Mouse (Mus musculus) adrenal gland, postnatal 10 days (tissue): ENCODE data around the gene Med13l. TPM values are rescaled to one million over a fixed set of nuclear protein-coding genes. Genes with fewer than 3 reads are reported as not detected.

Source experiments
- DNase-seq: peaks from one replicate; pipeline ENCODE4 v3.0.0; 2021; ENCODE audit warnings: mixed read lengths
- total RNA-seq, 2 experiments: library from RNA; stranded (reverse); gene quantifications; 2 replicates each; pipeline ENCODE4 v1.2.3; 2021

Gene Med13l
- total RNA-seq, 2 experiments from 2014 or later, result 39.0 to 43.6 TPM

GRCm38 (mm10) chr5:118693996-118694395 is 133.5 kb downstream of the Med13l start:
- no peak for DNase-seq

GRCm38 (mm10) chr5:118697073-118697472 is 136.6 kb downstream of the Med13l start:
- no peak for DNase-seq

- no peak for DNase-seq
These were observed 140.5 kb downstream of the Med13l start for GRCm38 (mm10) chr5:118700978-118701377.

DNA sequence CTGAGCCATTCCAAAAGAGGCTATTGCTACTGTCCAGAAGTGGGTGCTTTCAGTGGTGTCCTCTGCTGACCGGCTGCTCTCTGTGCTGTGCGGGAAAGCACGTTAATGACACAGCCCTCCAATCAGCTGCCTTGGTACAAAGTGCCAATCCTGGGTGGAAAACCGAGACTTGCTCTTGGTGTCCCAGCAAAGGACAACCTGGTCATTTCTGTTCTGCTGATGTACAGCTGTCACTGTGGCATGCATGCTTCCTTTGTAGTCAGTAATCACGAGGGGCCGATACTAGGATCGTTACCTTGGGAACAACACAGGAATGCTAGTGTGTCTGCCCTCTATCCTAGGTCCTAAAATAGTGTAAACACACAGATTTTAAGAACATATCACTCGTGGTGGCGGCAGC is 142.2 kb downstream of the Med13l start:
- DNase-seq, result no peak

DNA sequence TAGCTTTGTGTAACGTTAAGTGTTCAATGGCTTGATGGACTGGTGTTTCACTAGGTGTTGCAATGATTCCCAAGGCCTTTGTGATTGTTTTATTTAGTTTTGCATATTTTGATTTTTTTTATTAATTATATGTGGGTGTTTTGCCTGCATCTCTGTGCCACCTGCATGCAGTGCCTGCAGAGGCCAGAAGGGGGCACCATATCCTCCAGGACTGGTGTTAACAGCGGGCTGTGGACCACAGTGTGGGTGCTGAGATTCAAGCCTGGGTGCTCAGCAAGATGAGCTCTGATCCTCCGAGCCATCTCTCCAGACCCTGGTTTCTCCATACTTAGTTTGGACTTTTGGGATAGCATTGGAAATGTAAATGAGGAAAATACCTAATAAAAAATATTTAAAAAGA is 143.7 kb downstream of the Med13l start:
- peak; percentile 51 for DNase-seq

DNA sequence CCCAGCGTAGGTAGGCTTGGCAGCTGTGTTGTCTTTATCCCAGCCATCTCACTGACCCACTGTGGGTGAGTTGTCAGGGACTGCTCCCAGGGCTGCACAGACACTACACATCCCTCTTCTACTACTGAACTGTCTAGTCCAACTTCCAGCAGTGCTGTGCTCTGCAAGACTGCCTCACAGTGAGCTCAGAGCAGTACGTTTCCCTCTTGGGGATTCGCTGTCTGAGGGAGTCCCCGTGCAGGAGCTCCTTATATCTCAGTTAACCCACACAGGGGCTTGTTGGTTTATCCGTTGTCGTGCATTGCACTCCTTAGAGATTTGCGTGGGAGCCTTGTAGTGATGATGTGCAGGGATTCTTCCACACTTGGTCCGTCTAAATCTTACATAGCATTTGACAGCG is 144.5 kb downstream of the Med13l start:
- no peak for DNase-seq

DNA sequence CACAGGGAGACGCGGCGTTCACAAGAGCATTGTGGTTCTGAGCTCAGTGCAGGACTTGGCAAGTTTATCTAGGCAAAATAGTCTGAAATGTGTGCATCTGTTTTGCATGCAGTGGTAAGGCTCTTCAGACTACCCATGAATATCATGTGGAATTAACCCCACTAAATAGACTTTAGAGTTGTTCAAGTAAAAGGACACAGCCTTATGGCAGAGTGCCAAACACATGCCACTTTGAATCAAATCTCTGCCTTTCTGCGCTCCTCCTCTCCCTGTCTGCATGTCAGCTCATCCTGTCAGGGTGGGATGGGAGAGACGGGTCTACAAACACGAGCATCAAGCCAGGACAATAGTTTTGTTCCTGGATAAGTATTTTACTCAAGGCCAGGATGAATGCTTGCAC is 145.5 kb downstream of the Med13l start:
- DNase-seq, result no peak

DNA sequence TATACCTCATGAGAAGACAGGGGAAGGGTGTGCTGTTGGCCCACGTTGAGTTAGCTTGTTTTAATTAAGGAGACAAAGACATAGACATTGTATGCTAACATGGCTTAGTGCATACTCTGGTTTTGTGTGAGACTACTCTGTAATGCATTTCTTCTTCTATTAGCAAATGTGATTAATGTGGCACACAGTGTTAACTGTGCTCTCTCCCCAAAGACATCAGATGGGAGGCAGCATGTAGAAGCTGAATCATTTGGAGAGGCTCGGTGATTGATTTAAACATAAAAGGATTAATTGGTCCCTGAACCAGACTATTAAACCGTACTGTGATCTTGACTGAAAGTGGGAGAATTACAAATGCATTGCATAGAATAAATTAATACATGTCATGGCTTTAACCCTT is 145.9 kb downstream of the Med13l start:
- no peak for DNase-seq

- DNase-seq, result no peak
These were observed 147.0 kb downstream of the Med13l start for GRCm38 (mm10) chr5:118707501-118707900.

GRCm38 (mm10) chr5:118708215-118708949 is 147.9 kb downstream of the Med13l start:
- DNase-seq, result peak; percentile 87

DNA sequence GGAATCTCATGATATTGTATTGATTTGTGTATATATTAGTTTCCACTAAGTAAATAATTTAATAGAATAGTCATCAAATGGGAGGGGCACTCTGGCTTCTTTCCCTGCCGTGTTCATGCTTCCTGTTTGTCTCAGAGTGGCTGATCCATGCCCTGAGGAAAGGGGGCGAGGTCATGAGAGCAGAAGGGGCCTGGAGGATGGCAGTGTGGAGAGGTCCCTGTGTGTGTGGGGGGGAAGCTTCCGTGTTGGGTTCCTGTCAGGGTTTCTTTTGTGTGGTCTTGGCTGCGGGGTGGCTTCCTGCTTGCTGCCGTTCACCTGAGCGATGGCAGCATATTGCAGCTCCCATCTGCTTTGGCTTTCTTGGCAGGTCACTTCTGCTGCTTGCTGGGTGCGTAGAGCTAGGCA is 149.4 kb downstream of the Med13l start:
- DNase-seq, result no peak

DNA sequence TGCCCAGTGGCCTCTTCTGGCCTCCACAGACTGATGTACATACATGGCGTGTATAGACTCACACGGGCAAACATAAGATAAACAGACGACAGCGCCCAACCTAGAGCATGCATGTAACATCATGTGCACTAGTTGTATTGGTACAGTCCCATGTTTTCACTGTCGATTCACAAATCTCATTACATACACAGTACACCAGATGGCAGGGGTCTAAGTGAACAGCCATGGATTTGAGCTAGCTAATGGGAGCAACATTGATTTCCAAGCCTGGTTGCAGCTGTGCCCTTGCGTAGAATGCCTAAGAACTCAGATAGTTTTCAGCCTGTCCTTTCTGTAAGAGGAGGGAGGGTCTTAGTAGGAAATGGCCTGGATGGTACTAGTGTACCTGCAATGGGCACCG is 155.0 kb downstream of the Med13l start:
- DNase-seq, result no peak

DNA sequence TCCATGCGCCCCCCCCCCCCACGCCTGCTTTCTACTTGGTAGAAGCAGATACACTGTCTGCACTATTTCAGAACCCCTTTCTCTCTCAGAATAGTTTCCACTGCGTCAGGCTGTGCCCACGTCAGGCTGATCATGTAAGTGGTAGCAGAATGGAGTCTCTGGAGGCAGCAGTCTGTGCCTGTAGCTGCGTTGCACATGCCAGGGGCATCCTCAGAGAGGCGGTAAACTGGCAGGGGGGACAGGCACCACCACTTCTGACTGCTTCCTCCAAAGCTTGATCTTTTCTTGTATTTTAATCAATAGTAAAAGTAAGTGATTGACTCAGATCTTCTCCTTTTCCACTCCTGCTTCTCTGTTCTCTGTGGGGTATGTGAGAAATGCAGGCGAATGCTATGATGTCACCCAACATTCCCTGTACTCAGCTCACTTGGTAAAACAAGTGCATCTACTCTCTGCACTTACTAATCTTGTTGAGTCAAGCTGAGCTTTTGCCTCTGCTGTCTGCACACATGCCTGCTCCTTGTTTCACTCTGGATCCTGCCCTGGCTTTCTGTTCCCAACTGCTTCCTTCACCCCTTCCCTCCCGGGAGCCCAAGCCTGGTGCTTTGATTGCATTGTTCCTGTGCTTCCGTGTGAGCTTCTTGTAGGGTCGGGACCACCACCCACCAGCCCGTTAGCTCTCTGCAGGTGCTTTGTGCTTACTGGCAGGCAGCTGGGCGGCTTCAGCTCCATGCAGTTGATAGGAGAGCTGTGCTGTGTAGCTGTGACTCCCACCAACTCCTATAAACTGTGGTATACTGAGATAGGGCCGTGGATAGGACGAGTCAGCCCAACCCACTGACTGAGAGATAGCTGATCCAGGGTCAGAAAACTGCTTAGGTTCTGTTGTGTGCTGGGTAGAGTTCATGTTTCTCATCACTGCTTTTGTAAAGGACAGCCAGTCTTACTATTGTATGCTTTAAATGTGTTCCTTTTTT is 156.1 kb downstream of the Med13l start:
- no peak for DNase-seq

- DNase-seq, result no peak
These were observed 157.0 kb downstream of the Med13l start for GRCm38 (mm10) chr5:118717456-118717855.

DNA sequence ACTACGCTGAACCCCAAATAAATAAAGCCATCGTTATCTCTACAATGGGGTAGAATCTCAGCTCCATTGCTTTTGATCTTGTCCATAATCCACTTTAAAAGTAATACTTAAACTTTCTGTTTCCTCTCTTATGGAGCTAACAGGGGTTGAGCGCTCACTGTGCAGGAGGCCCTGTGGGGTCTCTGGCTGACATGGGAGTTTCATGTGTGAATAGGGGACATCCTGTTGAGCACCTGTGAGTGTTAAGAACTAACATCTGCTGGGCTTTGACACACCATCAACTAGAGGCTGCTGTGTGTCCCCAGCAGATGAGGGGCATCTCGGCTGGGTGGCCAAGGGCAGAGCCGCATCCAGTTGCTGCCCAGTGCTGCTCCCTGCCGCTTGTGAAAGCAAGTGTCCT is 157.6 kb downstream of the Med13l start:
- DNase-seq, result no peak

GRCm38 (mm10) chr5:118721416-118721815 is 160.9 kb downstream of the Med13l start:
- no peak for DNase-seq

GRCm38 (mm10) chr5:118721848-118722247 is 161.4 kb downstream of the Med13l start:
- DNase-seq, result no peak

GRCm38 (mm10) chr5:118722456-118722855 is 162.0 kb downstream of the Med13l start:
- peak; percentile 60 for DNase-seq

GRCm38 (mm10) chr5:118725425-118725824 is 164.9 kb downstream of the Med13l start:
- no peak for DNase-seq

- DNase-seq, result no peak
These were observed 165.5 kb downstream of the Med13l start for GRCm38 (mm10) chr5:118725886-118726505.

- no peak for DNase-seq
These were observed 166.9 kb downstream of the Med13l start for GRCm38 (mm10) chr5:118727336-118727735.

- no peak for DNase-seq
These were observed 171.7 kb downstream of the Med13l start for GRCm38 (mm10) chr5:118732221-118732620.

DNA sequence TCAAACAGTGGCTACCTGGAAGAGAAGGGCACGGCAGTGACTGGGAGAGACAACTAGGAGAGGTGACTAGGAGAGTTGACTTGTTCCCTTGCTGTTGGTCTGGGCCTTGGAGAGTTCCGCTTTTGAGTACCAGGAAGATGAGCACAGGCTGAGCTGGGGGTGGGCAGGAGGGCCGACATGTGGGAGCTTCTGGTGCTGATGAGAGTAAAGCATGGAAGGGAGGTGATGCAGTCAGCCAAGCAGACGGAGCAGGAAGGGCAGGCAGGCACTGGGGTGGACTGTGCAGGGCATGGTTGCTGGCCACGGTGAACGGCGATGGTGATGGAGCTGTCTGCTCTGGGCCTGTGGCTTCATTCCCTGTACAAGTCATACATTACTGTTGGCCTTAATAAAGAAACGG is 172.2 kb downstream of the Med13l start:
- DNase-seq, result no peak
